Mouse (Mus musculus): ENCODE results near the gene Lbh.

Gene Lbh

GRCm38 (mm10) chr17:72976258-72977231, 58.4 kb downstream of the Lbh start:
- peak; percentile 10 to 25 for DNase-seq

GRCm38 (mm10) chr17:72977616-72978015, 59.5 kb downstream of the Lbh start:
- no peak for DNase-seq

GRCm38 (mm10) chr17:72982156-72982555, 64.1 kb downstream of the Lbh start:
- DNase-seq = no peak

- DNase-seq = no peak
Measured at GRCm38 (mm10) chr17:72983471-72983870, 65.4 kb downstream of the Lbh start.

- DNase-seq = no peak
Measured at GRCm38 (mm10) chr17:72989025-72989424, 70.9 kb downstream of the Lbh start.

Data from cerebellum, postnatal 14 days (tissue).